Mouse (Mus musculus) liver, postnatal 0 days (tissue): Measurements from ENCODE around the gene Ptprj.

Source experiments
- CTCF ChIP-seq: sonication (generic); IDR thresholded peaks from 2 replicates; pipeline ENCODE4 v1.5.1; 2016; ENCODE audit warnings: antibody characterized with exemption, low read depth
- EP300 ChIP-seq: IDR thresholded peaks from 2 replicates; pipeline ENCODE4 v1.6.1; 2016; ENCODE audit warnings: antibody characterized with exemption, low read depth, mild to moderate bottlenecking

GRCm38 (mm10) chr2:90452380-90452779, 128.1 kb downstream of the Ptprj start:
- TF ChIP-seq EP300 (no peak), CTCF (no peak)
